Mouse (Mus musculus) frontal cortex, postnatal 25 days (tissue): ENCODE data around the gene Klhl2.
A peak's percentile ranks its signal among the peaks of the same experiment; 100 is the strongest.

Experiments
- DNase-seq, 2 experiments: peaks; one replicate each; pipeline ENCODE4 v3.0.0; 2022; ENCODE audit warnings: low spot score in 2 of 2

The Klhl2 gene

DNA sequence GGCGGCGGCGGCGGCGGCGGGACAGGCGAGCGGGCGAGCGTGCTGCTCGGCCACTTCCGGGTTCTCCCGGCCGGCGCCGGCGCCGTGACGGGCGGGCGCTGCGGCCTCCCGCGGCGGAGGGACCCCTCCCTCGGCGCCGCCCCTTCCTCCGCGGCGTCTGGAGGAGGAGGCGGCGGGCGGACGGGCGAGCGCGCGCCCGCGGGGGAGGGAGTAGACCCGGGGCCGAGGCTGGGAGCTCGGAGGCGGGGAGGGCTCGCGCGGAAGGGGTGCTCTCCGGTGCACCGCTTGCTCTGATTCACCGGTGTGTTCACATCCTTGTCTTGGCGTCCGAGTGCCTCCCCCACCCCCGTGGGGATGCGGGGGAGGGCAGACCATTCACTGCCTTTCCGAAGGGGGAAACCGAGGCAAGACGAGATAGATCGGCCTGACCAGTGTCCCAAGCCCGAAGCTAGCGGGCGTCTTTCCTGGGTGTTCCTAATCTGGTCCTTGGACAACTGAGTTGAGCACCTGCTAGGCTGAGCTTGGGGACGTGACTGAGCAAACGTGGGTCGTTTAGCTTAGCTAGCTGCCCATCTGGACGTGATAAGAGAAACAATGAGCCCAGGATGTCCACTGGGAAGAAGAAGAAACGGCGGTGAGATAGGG lies at the start of gene Klhl2:
Gene Klhl2, minus strand, starts transcription at position 121 of the 645 bp plus-strand sequence.
- DNase-seq, result peak in 1 of 2 experiments; percentile 51

DNA sequence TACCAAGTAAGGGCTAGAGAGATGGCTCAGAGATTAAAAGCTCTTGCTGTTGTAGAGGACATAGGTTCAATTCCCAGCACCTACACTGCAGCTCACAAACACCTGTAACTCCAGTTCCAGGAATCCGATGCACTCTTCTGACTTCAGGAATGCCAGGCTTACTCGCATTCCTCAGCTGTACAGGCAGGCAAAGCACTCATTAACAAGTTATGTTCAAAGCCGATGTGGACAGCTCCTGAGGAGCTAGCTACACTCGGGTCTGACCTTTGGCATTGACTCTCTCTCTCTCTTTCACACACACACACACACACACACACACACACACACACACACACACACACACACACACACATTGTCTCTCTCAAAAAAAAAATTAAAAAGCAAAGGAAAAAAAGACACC lies 48.9 kb upstream of the Klhl2 start:
- DNase-seq, result no peak

DNA sequence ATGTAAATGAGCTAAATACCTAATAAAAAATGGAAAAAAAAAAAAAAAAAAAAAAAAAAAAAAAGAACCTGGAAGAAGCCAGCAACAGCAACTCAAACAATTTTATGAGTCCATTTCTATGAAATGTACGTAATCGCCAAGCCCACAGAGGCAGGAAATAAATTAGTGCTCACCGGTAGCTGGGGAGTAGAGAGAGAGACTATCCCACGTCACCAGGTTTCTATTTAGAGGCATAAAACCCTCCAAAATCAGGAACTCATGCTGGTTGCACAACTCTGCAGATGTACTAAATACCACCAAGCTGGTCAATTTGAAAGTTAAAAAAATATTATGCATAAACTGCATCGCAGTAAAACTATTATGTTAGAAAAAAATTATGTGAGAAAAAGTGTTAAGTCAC lies 46.9 kb upstream of the Klhl2 start:
- no peak for DNase-seq

DNA sequence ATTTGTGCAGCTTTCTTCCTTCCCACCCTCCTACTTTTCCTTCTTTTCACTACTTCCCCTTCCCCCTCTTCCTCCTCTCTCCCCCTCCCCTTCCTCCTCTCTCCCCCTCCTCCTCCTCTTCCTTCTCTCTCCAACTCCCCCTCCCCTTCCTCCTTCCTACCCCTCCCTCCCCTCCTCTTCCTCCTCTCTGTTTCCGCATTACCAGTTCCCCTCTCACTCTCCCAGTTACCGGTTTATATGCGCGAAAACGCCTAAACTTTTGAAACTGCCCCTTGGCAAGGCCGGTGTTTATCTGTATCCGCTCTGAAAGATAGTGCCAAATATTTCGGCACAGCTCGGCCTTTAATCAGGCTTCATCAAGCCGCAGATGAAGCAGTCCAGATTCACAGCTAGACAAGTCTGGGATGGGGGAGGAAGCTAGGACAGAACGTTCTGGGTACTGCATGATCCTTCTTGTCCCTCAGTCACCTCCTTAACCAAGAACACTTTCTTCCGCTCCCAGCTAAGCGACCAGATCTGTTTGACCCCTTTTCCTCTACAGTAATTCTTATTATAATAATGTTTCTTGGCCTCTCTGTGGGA lies 30.9 kb upstream of the Klhl2 start:
- DNase-seq, result no peak

DNA sequence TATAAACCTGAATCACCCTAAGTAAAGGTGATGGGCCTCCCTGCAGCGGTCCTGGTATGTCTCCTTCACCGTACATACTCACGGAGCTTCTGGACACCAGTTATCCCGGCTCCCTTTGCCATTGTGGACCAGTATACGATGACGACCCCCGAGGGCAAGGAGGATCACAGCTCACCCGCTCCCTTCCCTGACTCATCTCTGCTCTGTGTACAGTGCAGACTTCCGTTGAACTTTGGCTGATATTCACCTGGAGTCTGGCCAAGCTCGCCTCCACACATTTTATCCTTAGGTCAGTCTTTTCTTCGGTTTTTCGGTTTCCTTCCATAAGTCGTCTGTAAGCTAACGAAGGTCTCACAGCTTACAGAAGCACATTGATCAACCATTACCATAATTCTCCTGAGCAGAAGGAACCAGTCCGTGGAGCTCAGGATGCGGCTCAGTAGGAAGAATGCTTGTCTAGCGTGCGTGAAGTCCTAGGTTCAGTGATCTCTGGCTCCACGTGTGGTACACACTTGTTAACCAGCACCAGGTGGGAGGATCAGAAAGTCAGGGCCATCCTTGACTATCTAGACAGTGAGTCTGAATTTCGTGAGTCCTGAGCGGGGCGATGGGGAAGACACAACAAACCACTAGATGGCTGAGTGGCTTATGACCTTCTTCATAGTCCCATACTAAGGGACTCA lies 28.0 kb upstream of the Klhl2 start:
- DNase-seq, result no peak

DNA sequence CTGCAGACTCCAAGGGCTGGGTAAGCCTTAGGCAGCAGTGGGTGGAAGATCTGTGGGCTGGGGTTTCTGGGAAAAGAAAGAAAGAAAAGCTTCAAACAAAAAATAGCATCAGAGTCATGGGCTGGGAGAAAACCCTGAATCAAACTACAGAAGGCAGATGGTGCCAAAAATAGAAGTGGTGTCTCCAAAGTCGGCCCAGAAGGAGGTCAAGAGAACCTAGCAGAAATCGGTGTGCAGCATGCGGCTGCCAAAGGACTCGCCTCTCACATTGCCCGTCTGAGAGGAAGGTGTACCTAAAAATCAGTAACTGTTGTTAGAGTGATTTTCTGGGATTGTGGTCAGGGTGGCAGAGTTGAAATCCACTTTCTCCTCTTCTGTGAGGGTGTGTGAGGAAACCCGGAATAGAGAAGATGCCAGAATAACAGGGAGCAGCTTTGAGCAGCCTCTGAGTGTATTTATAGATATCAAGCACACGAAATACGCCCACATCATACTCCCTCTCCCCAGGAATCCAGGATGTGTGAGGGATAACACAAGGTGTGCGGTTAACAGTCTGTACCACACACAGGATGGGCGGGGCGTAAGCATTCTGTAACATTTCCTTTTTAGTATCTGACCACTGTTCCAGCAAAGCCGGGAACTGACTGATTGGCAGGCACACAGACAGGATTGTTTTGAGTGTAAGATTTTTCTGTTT lies 21.8 kb upstream of the Klhl2 start:
- DNase-seq, result peak; percentile 41 to 43

DNA sequence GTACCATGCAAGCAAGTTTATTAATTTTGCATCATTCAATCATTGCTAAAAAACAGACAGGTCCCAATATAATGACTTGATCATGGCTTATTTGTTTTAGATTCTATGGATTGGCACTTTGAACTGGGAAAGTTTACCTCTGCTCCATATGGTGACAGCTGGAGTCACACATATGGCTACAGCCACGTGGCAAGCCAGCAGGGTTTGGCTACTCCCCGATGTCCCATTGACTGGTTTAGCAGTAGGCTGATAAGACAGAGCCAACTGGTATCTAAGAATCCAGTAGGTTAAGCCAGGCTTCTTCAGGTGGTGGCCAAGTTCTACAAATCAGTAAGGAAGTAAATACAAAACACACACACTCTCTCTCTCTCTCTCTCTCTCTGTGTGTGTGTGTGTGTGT lies 20.4 kb upstream of the Klhl2 start:
- no peak for DNase-seq

DNA sequence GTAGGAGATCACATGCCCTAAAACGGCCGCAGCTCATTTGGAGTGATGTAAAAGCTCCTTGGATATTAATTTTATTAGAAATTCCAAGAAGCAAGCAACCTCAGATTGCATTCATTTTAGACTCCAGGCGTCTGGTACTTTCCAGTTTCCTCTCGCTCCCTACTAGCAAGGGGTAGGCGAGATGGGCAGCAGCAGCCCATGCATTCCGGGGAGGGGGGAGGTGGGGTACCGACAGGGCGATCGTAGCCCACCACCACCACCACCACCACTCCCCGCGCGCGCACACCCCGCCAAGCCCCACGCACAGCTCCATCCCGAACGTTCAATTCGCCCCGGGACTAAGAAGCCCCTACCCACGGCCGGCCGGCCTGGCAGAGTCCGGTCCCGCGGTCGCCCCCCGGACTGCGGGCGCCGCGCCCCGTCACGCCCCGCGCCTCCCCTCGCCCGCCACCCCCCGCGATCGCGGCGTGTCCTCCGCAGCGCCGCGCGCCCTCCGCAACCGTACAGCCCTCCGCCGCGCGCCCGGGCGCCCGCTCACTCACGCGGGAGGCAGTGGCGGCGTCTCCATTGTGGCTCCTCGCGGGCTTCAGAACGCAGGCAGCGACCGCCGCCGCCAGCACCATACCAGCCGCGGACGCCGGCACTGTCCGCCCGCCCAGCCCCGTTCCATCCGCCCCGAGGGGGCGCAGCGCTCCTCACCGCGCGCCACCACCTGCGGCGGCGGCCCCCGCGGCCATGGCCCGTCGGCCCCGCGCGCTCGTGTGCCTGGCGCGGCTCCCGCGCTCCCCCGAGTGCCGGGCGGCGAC lies 523 bp downstream of the Klhl2 start:
- no peak for DNase-seq

DNA sequence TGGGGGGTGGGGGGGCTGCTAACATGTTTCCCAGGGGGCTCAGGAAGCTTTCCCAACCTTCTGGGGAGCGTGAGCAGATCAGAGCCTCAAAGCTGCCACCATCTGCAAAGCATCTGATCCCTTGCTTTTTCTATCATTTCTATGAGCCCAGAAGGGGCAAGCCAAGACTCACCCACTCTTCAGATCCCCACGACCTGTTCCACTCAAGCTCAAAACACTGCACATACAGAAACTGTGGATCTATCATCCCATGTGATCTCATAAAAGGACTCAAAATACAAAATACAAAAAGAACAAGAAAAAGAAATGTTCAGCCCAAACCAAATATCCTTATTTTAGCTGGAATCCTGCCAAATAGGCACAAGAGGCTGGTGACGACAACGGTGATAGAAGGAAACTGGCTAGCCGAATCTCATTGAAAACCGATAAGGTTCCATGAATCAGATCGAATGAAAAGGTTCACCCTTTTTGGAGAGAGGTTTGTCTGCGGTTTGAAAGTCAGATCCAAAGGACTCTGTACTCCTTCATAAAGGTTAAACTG lies 1.5 kb downstream of the Klhl2 start:
- DNase-seq, result no peak

DNA sequence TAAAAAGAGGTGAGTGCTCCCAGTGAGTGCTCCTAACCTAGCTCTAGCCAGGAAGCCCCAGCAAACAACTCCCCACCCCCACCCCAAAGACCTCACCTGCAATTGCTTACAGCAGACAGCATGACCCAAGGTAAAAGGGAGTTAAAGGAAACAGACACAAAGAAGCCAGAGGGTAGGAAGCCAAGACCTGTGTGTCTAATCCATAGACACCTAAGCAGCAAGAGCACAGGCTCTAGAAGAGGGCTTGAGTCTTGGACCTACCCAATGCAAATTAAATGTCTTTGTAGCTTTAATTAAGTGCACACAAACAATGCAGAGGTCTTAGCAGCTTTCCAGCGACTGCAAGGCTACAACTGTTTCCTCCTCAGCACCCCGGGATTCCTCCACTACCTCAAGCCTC lies 2.2 kb downstream of the Klhl2 start:
- DNase-seq, result no peak

DNA sequence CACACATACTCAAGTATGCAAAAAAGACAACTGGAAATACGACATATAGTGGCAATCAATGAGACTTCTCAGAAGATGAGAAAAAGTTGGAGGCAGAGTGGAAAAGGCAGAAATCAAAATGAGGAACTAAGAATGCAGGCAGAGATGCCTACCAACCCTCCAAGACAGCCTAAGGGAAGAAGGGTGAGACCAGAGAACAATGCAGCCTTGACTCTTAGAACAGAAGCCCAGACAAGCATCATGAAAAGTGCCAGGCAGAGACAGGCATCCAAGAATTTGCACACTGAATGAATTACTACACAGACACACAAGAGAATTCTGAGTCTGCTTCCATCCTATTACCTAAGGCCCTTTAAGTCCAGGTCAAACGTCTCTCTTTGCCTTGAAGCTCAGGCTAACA lies 2.6 kb downstream of the Klhl2 start:
- DNase-seq, result no peak

DNA sequence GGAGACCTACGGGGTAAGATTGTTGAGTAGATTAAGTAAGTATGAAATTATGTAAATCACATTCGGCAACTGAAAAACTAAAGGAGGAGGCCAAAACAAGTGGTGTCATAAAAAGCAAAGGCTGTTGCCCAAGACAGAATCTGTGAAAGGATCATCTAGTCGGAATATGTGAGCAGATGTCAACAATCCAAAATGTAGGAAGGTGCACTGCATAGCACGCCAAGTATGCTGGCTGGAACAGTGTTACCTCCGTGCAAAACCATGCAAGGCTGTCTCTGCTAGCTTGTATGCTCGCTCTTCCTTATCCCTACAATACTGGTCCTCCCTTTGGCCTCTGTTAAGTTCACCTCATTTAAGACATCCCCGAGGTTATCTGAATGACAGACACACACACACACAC lies 4.5 kb downstream of the Klhl2 start:
- no peak for DNase-seq

DNA sequence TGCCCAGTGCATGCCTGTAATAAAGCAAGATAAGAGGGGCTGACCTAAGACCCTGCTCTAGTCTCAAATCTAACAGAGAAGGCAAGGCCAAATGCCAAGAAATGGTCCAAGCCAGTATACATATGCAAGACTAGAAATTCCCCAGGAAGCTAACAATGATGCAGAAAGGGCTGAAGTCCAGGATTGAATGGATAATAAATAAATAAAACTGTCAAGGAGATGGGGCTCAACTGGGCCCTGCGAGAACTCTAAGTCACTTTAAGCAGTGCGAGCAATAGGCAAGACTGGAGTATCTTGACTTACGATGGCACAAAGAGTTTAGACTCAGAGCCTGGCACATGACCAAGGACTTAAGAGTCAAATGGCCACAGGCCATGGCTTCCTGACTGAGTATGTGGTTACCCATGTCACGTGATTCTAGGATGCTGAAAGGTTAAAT lies 5.8 kb downstream of the Klhl2 start:
- no peak for DNase-seq

DNA sequence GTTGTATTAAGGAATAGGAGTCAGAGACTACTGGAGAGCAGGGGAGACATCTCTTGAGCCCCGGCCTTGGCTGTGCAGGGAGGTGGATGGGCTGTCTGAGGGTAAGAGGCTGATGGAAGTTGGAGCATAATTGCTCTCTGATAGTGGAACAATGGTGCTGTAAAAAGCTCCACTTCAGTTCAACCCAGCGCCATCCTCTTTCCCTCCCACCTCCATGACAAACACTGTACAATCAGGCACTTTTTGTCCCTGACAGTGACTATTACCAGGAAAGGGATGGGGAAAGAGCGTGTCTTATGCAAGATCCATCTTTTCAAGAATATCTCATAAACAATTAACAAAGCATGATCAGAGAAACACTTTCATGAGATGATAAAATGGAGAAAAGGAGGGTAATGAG lies 6.6 kb downstream of the Klhl2 start:
- DNase-seq, result no peak

DNA sequence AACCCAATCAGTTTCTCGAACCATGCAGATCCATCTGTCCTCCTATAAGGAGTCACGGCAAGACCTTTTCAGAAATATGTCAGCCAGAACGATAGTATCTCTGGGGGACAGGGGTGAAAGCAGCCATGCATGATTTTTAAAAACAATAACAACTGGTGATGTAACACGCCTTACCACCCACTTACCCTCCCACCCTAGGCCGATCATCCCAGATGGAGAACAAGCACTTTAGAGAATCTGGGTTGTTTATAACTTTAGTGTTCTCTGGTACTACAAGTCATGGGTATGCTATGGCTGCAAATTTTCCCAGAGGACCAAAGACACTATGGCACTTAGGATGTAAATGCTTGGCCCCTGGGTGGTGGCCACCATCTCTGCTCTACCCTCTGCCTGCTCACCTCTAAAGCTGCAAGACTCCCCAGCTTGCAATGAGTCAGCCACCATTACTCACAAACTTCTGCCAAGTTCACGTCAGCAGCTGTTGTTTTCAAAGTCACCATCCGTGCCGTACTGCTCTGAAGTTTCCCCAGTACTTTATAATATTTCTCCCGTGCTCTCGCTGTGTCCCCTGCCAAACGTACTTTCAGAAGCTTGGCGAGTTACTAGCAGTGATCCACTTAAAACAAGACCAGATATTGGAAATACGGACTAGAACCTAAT lies 7.9 kb downstream of the Klhl2 start:
- DNase-seq, result no peak

DNA sequence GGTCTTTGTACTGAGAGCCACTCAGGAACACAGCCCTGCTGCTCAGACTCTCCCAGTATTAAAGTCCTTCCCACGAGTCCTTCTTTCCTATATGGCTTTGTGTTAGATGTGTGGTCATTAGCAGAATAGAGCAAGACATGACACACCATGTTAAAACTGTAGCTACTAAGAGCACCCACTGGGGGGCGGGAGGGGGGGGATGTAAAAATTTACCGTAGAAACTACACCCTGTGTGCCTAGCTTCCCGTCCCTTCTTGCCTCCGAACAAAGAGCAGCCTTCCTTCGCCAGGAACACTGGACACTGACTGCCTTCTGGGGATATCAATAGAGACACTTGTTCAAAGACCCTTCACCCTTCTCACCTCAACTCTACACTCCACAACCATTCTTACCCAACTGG lies 10.2 kb downstream of the Klhl2 start:
- DNase-seq, result no peak

DNA sequence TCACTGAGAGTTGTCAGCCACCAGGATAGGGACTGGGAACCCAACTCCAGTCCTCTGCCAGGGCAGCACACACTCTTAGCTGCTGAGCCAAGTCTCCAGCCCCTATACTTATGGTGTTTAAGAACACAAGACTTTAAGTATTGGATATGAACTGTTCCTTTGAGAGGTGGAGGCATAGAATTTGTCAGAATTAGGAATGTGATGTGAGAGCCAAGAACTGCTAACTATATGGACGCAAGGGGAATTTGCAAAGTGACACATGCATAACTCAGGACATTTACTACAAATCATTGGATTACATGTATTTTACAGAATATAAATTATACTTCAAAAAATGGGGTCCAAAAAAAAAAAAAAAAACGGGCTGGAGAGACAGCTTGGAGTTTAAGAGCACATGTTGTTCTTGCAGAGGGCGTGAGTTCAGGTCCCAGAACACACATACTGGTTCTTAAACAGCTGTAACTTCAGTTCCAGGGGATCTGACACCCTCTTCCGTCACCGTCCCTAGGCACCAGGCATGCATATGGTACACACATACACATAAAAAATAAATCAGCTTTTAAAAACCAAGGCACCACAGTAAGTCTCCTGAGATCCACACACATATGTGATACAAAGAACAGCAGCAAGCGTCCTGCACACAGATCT lies 14.2 kb downstream of the Klhl2 start:
- DNase-seq, result no peak

DNA sequence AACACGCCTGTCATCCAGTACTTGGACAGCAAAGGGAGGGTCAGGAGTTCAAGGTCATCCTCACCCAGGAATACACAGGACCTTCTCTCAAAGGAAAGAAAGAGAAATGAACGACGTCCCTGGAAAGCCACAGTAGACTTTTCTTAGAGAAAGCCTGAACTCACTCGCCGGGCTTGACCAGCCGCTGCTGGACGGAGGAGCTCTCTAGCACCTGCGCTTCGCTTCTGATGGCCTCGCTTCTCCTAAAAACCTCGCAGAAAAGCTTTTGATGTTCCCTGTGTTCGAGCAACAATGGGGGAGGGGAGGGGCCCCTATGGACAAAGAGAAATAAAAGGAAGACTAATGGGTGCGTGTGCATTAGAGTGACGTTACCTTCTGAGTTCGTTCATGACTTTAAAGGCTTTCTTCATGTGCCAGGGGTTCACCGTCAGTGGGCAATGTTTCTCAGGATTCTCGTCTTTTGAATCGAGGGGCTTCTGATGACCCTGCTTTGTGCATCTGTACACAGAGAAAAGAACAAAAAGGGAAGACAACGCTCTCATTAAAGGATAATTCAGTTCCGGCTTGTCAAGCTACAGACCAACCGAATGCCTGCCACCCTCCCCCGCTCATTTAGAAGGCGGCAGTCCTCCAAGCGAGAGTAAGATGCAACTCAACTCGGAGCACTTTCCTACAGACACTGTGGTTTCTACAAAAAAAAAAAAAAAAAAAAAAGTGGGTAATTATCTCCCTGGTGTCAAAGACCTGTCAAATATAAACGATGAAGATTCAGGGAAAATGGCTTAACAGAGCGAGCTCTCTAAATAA lies 15.5 kb downstream of the Klhl2 start:
- no peak for DNase-seq

DNA sequence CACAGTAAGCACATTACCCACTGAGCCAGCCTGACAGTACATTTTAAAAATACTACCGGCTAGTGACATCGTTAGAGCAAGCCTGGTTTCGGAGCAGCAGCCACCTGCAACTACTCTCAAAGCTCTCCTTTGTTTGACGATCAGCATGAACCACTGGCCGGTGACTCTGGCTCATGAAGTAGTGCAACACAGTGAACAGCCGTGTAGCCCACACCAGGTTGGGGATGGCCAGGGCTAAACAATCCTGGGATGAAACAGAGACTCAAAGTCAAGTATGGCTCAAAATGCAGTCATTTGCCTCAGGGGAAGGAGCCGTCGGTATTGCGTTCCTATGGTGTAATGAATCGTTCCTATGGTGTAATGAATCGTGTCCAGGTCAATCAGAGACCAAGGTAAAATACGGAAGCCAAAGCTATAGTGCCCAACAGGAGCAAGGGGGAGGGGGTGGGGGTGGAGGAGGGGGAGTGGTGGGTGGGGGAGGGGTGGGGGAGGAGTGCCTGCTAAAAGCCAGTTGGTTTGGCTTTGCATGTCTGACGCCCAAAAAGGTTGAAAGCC lies 17.2 kb downstream of the Klhl2 start:
- no peak for DNase-seq
